Mouse (Mus musculus) MEL (cell line): ENCODE results near the gene Otop3.

Experiments
- CTCF ChIP-seq, 3 experiments: IDR thresholded peaks in 2 of 3; conservative IDR thresholded peaks in 1 of 3; 2 replicates each; pipeline ENCODE4 v1.5.1; 2011 to 2012; ENCODE audit warnings: low read length in 3 of 3, low read depth in 2 of 3, mild to moderate bottlenecking in 2 of 3, improper control_type of control experiment in 1 of 3, inconsistent platforms in 1 of 3, mixed read lengths in 1 of 3, moderate library complexity in 1 of 3; ENCODE audit not compliant: control insufficient read depth in 1 of 3, insufficient read depth in 1 of 3, poor library complexity in 1 of 3, severe bottlenecking in 1 of 3
- MAFK ChIP-seq: IDR thresholded peaks from 2 replicates; pipeline ENCODE4 v1.6.1; 2011; ENCODE audit warnings: low read depth, mild to moderate bottlenecking, low read length, improper control_type of control experiment, borderline replicate concordance
- MXI1 ChIP-seq: IDR thresholded peaks from 2 replicates; pipeline ENCODE4 v1.6.1; 2011; ENCODE audit warnings: mild to moderate bottlenecking, low read depth, low read length, improper control_type of control experiment
- POLR2AphosphoS2 ChIP-seq: IDR thresholded peaks from 2 replicates; pipeline ENCODE4 v1.6.1; 2011; ENCODE audit warnings: low read length, improper control_type of control experiment
- SMC3 ChIP-seq: IDR thresholded peaks from 2 replicates; pipeline ENCODE4 v1.6.1; 2011; ENCODE audit warnings: low read depth, low read length, improper control_type of control experiment

DNA sequence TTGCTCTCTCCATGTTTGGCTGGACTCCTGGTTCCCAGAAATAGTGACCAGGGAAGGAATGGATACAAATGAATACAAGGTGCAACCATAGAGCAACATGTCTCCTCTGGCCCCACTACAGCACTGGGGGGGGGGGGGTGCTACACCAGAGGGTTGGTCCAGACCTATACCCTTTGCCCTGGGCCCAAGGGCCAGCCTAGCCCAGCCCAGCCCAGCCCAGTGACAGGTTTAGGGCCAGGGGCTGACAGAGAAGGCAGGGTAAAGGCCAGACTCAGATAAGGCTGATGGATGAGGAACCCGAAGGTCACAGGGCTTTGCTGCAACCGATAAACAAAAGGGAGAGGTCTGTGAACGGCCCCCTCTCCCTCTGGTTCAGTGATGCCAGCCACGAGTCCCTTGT is 15.4 kb downstream of the Otop3 start:
- TF ChIP-seq CTCF (IDR thresholded peaks at IDR 0.05 in 2 of 3, conservative IDR thresholded peaks at IDR 0.05 in 1 of 3; ENCODE audit: control insufficient read depth in 1 of 3, insufficient read depth in 1 of 3, low read depth in 2 of 3, low read length in 3 of 3, poor library complexity in 1 of 3, severe bottlenecking in 1 of 3) (no peak), MXI1 (no peak), POLR2AphosphoS2 (no peak), MAFK (no peak), SMC3 (no peak)
